7 mouse cellular contexts compared by ENCODE assay signal in the genomic region with DNA sequence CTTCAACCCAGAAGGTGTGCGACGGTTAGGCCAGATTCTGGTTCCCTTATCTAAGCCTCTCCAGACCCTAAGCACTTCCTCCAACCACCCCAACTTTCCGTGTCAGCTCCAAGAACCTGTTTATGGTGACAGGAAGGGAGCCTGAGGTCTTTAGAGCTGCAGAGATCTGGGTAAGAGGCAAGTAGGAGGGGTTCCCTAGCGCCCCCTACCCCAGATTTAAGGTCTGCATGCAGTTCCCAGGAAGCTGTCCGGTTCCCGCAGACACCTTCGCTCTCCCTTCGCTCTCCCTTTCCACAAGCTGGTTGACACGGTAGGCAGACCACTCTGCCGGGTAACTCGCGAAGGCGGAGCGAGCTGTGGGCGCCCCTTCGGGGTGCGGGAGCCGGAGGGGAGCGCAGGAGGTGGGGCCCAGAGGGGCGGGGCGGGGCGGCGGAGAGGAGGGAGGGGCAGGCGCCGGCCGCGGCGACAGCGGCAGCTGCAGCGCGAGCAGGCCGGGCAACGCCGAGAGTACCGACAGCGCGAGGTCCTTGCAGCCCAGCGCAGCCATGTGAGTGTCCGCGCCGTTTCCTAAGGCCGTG. TPM values are rescaled to one million over a fixed set of nuclear protein-coding genes. Genes with fewer than 3 reads are reported as not detected.
DNase-seq lines count a peak whose midpoint lies in the region; ATAC-seq and TF ChIP-seq lines count a peak whose summit lies in the region.

A gene (plus strand): TSS at position 452 of the 578 bp plus-strand sequence.

- no peaks in the 10 kb centered on the region for H3K27me3 ChIP-seq in hindbrain, embryonic 15.5 days
- H3K27me3 ChIP-seq in megakaryocyte, embryonic 14.5 days (replicated peaks), result peaks cover 3% of the 10 kb centered on the region

- WGBS in hindbrain, embryonic 15.5 days, result under 1% methylated on average over 38 of the region's 42 CpGs

- peaks cover 33% of the 10 kb centered on the region for H3K4me1 ChIP-seq in hindbrain, embryonic 15.5 days (replicated peaks)
- H3K4me1 ChIP-seq in megakaryocyte, embryonic 14.5 days, result peaks cover 69% of the 10 kb centered on the region

- intact Hi-C loops in gastrocnemius, adult 2 months (cut with DNase I), result no loop called here
- intact Hi-C loops in left cerebral cortex, postnatal 10 days (cut with DNase I), result loop anchor here (5.0 kb wide), 1 partner anchor 38 kb away; a partner anchor contains a TSS

- H3K9ac ChIP-seq in hindbrain, embryonic 15.5 days, result peak within 1 kb of the TSS; percentile 87

- H3K9me3 ChIP-seq in hindbrain, embryonic 15.5 days, result no peaks in the 10 kb centered on the region
- H3K9me3 ChIP-seq in megakaryocyte, embryonic 14.5 days, result no peaks in the 10 kb centered on the region

- H3K4me3 ChIP-seq in gastrocnemius, adult 2 months, result peak within 1 kb of the TSS; percentile 78
- H3K4me3 ChIP-seq in hindbrain, embryonic 15.5 days, result peak within 1 kb of the TSS; percentile 74
- H3K4me3 ChIP-seq in megakaryocyte, embryonic 14.5 days (replicated peaks), result peak within 1 kb of the TSS; percentile 100

- H3K36me3 ChIP-seq in hindbrain, embryonic 15.5 days, result no peaks in the 10 kb centered on the region
- no peaks in the 10 kb centered on the region for H3K36me3 ChIP-seq in megakaryocyte, embryonic 14.5 days (replicated peaks; ENCODE audit: low read length)

- peak; percentile 62 for TF ChIP-seq CTCF in gastrocnemius, adult 2 months (IDR thresholded peaks at IDR 0.05)

- peak; percentile 64 to 84 for DNase-seq in cerebellum, postnatal 4 days (ENCODE audit: low spot score in 2 of 2)
- peak; percentile 89 for DNase-seq in gastrocnemius, adult 2 months
- peak; percentile 61 to 89 for DNase-seq in left cerebral cortex, postnatal 10 days (ENCODE audit: extremely low spot score in 1 of 2, low spot score in 2 of 2)
- peak; percentile 75 for DNase-seq in right cerebral cortex, postnatal 14 days

- ATAC-seq in activated CD4-positive, CD25-positive, alpha-beta regulatory T cell, adult 4 months, result peak; percentile 75
- ATAC-seq in hindbrain, embryonic 15.5 days (ENCODE audit: low FRiP score, low read depth), result peak; percentile 77

- H3K4me2 ChIP-seq in hindbrain, embryonic 15.5 days, result peak within 1 kb of the TSS; percentile 94

- peak within 1 kb of the TSS; percentile 98 for H3K27ac ChIP-seq in gastrocnemius, adult 2 months
- H3K27ac ChIP-seq in hindbrain, embryonic 15.5 days (replicated peaks), result peak within 1 kb of the TSS; percentile 88

RNA-seq across cellular contexts. Expression of the gene that starts here (rescaled TPM):
- polyA plus RNA-seq in activated CD4-positive, CD25-positive, alpha-beta regulatory T cell, adult 4 months (2017; shearing (Covaris generic)), result 1 to 10 TPM; 6.7 to 7.9 TPM
- 10 to 100 TPM; 15.7 to 20.6 TPM for total RNA-seq in gastrocnemius, adult 2 months (2021)
- 35.2 and 39.3 TPM in 2 replicates for polyA plus RNA-seq in hindbrain, embryonic 15.5 days (2015; fragmentation: Nextera tagmentation; extraction: Ambion mirVana)
- total RNA-seq in left cerebral cortex, postnatal 10 days (2021), result 10 to 100 TPM; 74.5 to 76.2 TPM
- polyA plus RNA-seq in megakaryocyte, embryonic 14.5 days (2012; ENCODE audit: insufficient read depth, low replicate concordance), result 19.3 and 27.7 TPM in 2 replicates

Comparison
In these comparisons a context has a peak if more than half of its experiments do, and no peak if none do; other contexts are left out.
1. Peak in every context shown above with its lines: DNase-seq, ATAC-seq, H3K4me3 ChIP-seq and H3K27ac ChIP-seq.